8 mouse cellular contexts compared by ENCODE assay signal in the genomic region with DNA sequence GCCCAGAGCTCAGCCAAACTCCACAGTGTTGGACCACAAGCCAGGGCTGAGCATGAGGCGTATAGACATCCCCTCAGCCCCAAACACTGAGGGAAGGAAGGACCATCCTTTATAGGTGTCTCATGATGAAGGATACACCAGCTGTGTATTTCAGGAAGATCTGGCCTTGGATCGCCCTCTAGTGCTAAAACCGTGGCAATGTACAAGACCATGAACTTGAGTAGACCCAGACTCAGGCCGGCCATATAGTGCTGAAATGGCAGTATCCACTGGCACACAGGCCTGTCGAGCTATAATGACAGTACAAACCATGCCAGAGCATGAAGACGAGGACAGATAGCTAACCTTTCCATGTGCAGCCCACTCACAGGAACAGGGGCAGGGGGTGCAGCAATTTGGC. TPM values are rescaled to one million over a fixed set of nuclear protein-coding genes. Genes with fewer than 3 reads are reported as not detected.
DNase-seq lines count a peak whose midpoint lies in the region; ATAC-seq and TF ChIP-seq lines count a peak whose summit lies in the region.

No protein-coding gene starts in this region.

- no peak for TF ChIP-seq POLR2A in CH12.LX (IDR thresholded peaks at IDR 0.05; ENCODE audit: low read depth, low read length)

- H3K36me3 ChIP-seq in hindbrain, postnatal 0 days (ENCODE audit: insufficient read depth, low read length) = no peaks in the 10 kb centered on the region; the same call in 1 of the 2 replicates
- peaks cover 44% of the 10 kb centered on the region for H3K36me3 ChIP-seq in hindbrain, embryonic 10.5 days
- peaks cover 2 to 14% of the 10 kb centered on the region in 2 experiments for H3K36me3 ChIP-seq in CH12.LX (replicated peaks in 1 of 2; ENCODE audit: control insufficient read depth in 1 of 2, insufficient read depth in 1 of 2, low read length in 1 of 2)
- H3K36me3 ChIP-seq in liver, postnatal 0 days (replicated peaks; ENCODE audit: insufficient read depth, low read length) = no peaks in the 10 kb centered on the region; the same call in 1 of the 2 replicates
- H3K36me3 ChIP-seq in forebrain, embryonic 10.5 days (replicated peaks) = peaks cover 52% of the 10 kb centered on the region

- H3K27ac ChIP-seq in hindbrain, postnatal 0 days = no peak overlapping the region
- no peak overlapping the region for H3K27ac ChIP-seq in hindbrain, embryonic 10.5 days
- no peak overlapping the region for H3K27ac ChIP-seq in CH12.LX (ENCODE audit: insufficient read depth, low read depth)
- no peak overlapping the region for H3K27ac ChIP-seq in liver, postnatal 0 days (ENCODE audit: low read depth)
- H3K27ac ChIP-seq in forebrain, embryonic 10.5 days = no peak overlapping the region

- ATAC-seq in hindbrain, postnatal 0 days = no peak
- ATAC-seq in liver, postnatal 0 days = 0 out of 2 replicates have a peak, but pooled peaks have one; percentile 12

- peak; percentile 23; the same call in 1 of the 2 replicates for TF ChIP-seq CTCF in hindbrain, postnatal 0 days (IDR thresholded peaks at IDR 0.05; ENCODE audit: low read depth)
- TF ChIP-seq CTCF in CH12.LX (conservative IDR thresholded peaks at IDR 0.05 in 1 of 2, IDR thresholded peaks at IDR 0.05 in 1 of 2; ENCODE audit: low read depth in 2 of 2, low read length in 2 of 2) = peak; percentile 31 to 64; a peak in 3 of 4 replicates
- TF ChIP-seq CTCF in liver, postnatal 0 days (IDR thresholded peaks at IDR 0.05; ENCODE audit: low read depth) = peak; percentile 67

- WGBS in hindbrain, postnatal 0 days = 74% methylated on average over 6 of the region's 6 CpGs
- 82% methylated on average over 6 of the region's 6 CpGs for WGBS in hindbrain, embryonic 10.5 days
- WGBS in liver, postnatal 0 days (ENCODE audit: insufficient replicate concordance) = 49% methylated on average over 6 of the region's 6 CpGs
- 84% methylated on average over 6 of the region's 6 CpGs for WGBS in forebrain, embryonic 10.5 days

- no peak overlapping the region for H3K4me3 ChIP-seq in hindbrain, postnatal 0 days (ENCODE audit: low read length)
- no peak overlapping the region for H3K4me3 ChIP-seq in hindbrain, embryonic 10.5 days
- H3K4me3 ChIP-seq in CH12.LX (replicated peaks in 1 of 3; ENCODE audit: low read depth in 2 of 3, low read length in 2 of 3, poor library complexity in 1 of 3) = no peak overlapping the region
- no peak overlapping the region for H3K4me3 ChIP-seq in liver, postnatal 0 days (ENCODE audit: low read depth, low read length)
- H3K4me3 ChIP-seq in forebrain, embryonic 10.5 days = no peak overlapping the region

- no peak for DNase-seq in hindbrain, postnatal 0 days (ENCODE audit: low spot score)
- DNase-seq in hindbrain, embryonic 10.5 days (ENCODE audit: low spot score) = no peak
- peak; percentile 46 for DNase-seq in CH12.LX (ENCODE audit: extremely low read depth)
- DNase-seq in brain, adult 2 months (ENCODE audit: low read depth, low spot score) = peak; percentile 50
- DNase-seq in liver, postnatal 0 days = peak; percentile 23
- DNase-seq in right cerebral cortex, postnatal 25 days = no peak
- DNase-seq in forebrain, embryonic 10.5 days (ENCODE audit: extremely low spot score, low spot score) = no peak
- no peak for DNase-seq in heart, adult 9 months (ENCODE audit: low spot score in 2 of 2)

- H3K9me3 ChIP-seq in hindbrain, postnatal 0 days (ENCODE audit: low read length) = no peaks in the 10 kb centered on the region
- H3K9me3 ChIP-seq in hindbrain, embryonic 10.5 days = no peaks in the 10 kb centered on the region
- H3K9me3 ChIP-seq in CH12.LX (replicated peaks; ENCODE audit: low read length) = no peaks in the 10 kb centered on the region
- H3K9me3 ChIP-seq in liver, postnatal 0 days (ENCODE audit: low read length) = no peaks in the 10 kb centered on the region
- H3K9me3 ChIP-seq in forebrain, embryonic 10.5 days = no peaks in the 10 kb centered on the region

- in situ Hi-C loops in CH12.LX (cut with MboI; ENCODE audit: low pct_ligation_motif_present, low pct_unique_long_range_greater_than_20kb, low sequenced_read_pairs) = no loop called here

- TF ChIP-seq EP300 in CH12.LX (IDR thresholded peaks at IDR 0.05; ENCODE audit: low read length) = no peak
- TF ChIP-seq EP300 in liver, postnatal 0 days (IDR thresholded peaks at IDR 0.05; ENCODE audit: low read depth) = no peak

- H3K4me1 ChIP-seq in hindbrain, postnatal 0 days (ENCODE audit: insufficient read depth, low read length) = no peaks in the 10 kb centered on the region
- H3K4me1 ChIP-seq in hindbrain, embryonic 10.5 days (replicated peaks) = peaks cover 7% of the 10 kb centered on the region; the same call in 1 of the 2 replicates
- no peaks in the 10 kb centered on the region for H3K4me1 ChIP-seq in CH12.LX (ENCODE audit: control insufficient read depth in 1 of 2, insufficient read depth in 2 of 2)
- no peaks in the 10 kb centered on the region for H3K4me1 ChIP-seq in liver, postnatal 0 days (ENCODE audit: insufficient read depth)
- H3K4me1 ChIP-seq in forebrain, embryonic 10.5 days = peaks cover 14% of the 10 kb centered on the region

- peak; percentile 60 for TF ChIP-seq RAD21 in CH12.LX (IDR thresholded peaks at IDR 0.05; ENCODE audit: low read depth, low read length)

- dilution Hi-C loops in CH12.LX (cut with MboI; ENCODE audit: extremely low pct_ligation_motif_present, extremely low pct_unique_long_range_greater_than_20kb, low sequenced_read_pairs) = no loop called here

- H3K27me3 ChIP-seq in hindbrain, postnatal 0 days (ENCODE audit: insufficient read depth, low read length) = no peaks in the 10 kb centered on the region
- H3K27me3 ChIP-seq in hindbrain, embryonic 10.5 days (ENCODE audit: insufficient read depth, poor library complexity, severe bottlenecking) = no peaks in the 10 kb centered on the region
- no peaks in the 10 kb centered on the region for H3K27me3 ChIP-seq in CH12.LX (replicated peaks)
- no peaks in the 10 kb centered on the region for H3K27me3 ChIP-seq in liver, postnatal 0 days (ENCODE audit: insufficient read depth, low read length)
- H3K27me3 ChIP-seq in forebrain, embryonic 10.5 days (ENCODE audit: poor library complexity, severe bottlenecking) = no peaks in the 10 kb centered on the region

- no peak overlapping the region for H3K9ac ChIP-seq in hindbrain, postnatal 0 days (replicated peaks; ENCODE audit: low read length)
- H3K9ac ChIP-seq in CH12.LX (ENCODE audit: insufficient read depth, low read depth) = no peak overlapping the region
- no peak overlapping the region for H3K9ac ChIP-seq in liver, postnatal 0 days (replicated peaks)

- H3K79me2 ChIP-seq in CH12.LX (replicated peaks; ENCODE audit: control insufficient read depth, extremely low read depth, insufficient read depth, poor library complexity, severe bottlenecking) = no peaks in the 10 kb centered on the region

- no peak overlapping the region for H3K4me2 ChIP-seq in hindbrain, postnatal 0 days (ENCODE audit: low read depth, low read length)
- no peak overlapping the region for H3K4me2 ChIP-seq in CH12.LX (ENCODE audit: insufficient read depth, low read depth, poor library complexity, severe bottlenecking)
- H3K4me2 ChIP-seq in liver, postnatal 0 days (ENCODE audit: low read depth, low read length) = no peak overlapping the region

TF ChIP-seq in CH12.LX, 34 proteins besides CTCF, POLR2A, EP300 and RAD21:
- TF ChIP-seq ZMIZ1 (IDR thresholded peaks at IDR 0.05; ENCODE audit: low read depth, low read length) (no peak), MAFK (IDR thresholded peaks at IDR 0.05; ENCODE audit: insufficient replicate concordance, low read length) (no peak), ELF1 (IDR thresholded peaks at IDR 0.05; ENCODE audit: low read depth, low read length) (no peak), TCF12 (IDR thresholded peaks at IDR 0.05; ENCODE audit: low read depth, low read length) (no peak), CHD2 (IDR thresholded peaks at IDR 0.05; ENCODE audit: low read length) (no peak), SMC3 (IDR thresholded peaks at IDR 0.05; ENCODE audit: low read depth, low read length) (peak; percentile 57), CHD1 (IDR thresholded peaks at IDR 0.05; ENCODE audit: low read depth, low read length) (no peak), ETS1 (conservative IDR thresholded peaks at IDR 0.05; ENCODE audit: low read depth, low read length) (no peak)

RNA-seq across cellular contexts. Expression of a gene that starts 21.6 kb away (rescaled TPM):
- total RNA-seq in hindbrain, postnatal 0 days (2014; rRNA removed) = 33.2 and 43.7 TPM in 2 replicates
- polyA plus RNA-seq in hindbrain, postnatal 0 days (2015; fragmentation: Nextera tagmentation; extraction: Ambion mirVana) = 33.7 and 33.9 TPM in 2 replicates
- 24.7 and 29.9 TPM in 2 replicates for polyA plus RNA-seq in hindbrain, embryonic 10.5 days (2016; fragmentation: Nextera tagmentation; extraction: Ambion mirVana)
- total RNA-seq in CH12.LX (2012; rRNA removed) (6.3 and 7.5 TPM in 2 replicates), CH12.LX (2014; rRNA removed) (3.8 and 5.2 TPM in 2 replicates)
- polyA plus RNA-seq in CH12.LX (2012; ENCODE audit: insufficient read length, low read depth) = 4.8 and 6.0 TPM in 2 replicates
- polyA plus RNA-seq in liver, postnatal 0 days (2015; fragmentation: Nextera tagmentation; extraction: Ambion mirVana) = 4.6 and 4.8 TPM in 2 replicates
- polyA plus RNA-seq in forebrain, embryonic 10.5 days (2016; fragmentation: Nextera tagmentation; extraction: Ambion mirVana) = 28.7 and 28.8 TPM in 2 replicates

RNA-seq across cellular contexts. Expression of a gene that starts 43.4 kb away (rescaled TPM):
- 33.2 and 44.7 TPM in 2 replicates for total RNA-seq in hindbrain, postnatal 0 days (2014; rRNA removed)
- polyA plus RNA-seq in hindbrain, postnatal 0 days (2015; fragmentation: Nextera tagmentation; extraction: Ambion mirVana) = 26.3 and 30.2 TPM in 2 replicates
- polyA plus RNA-seq in hindbrain, embryonic 10.5 days (2016; fragmentation: Nextera tagmentation; extraction: Ambion mirVana) = 17.2 and 17.7 TPM in 2 replicates
- total RNA-seq in CH12.LX (2012; rRNA removed) (12.8 and 19.2 TPM in 2 replicates), CH12.LX (2014; rRNA removed) (23.5 TPM in 2 replicates)
- 15.8 and 20.9 TPM in 2 replicates for polyA plus RNA-seq in CH12.LX (2012; ENCODE audit: insufficient read length, low read depth)
- 10.9 and 14.1 TPM in 2 replicates for polyA plus RNA-seq in liver, postnatal 0 days (2015; fragmentation: Nextera tagmentation; extraction: Ambion mirVana)
- polyA plus RNA-seq in forebrain, embryonic 10.5 days (2016; fragmentation: Nextera tagmentation; extraction: Ambion mirVana) = 17.9 and 19.0 TPM in 2 replicates

RNA-seq across cellular contexts. Expression of a gene that starts 46.8 kb away (rescaled TPM):
- total RNA-seq in hindbrain, postnatal 0 days (2014; rRNA removed) = 2.7 and 4.4 TPM in 2 replicates
- polyA plus RNA-seq in hindbrain, postnatal 0 days (2015; fragmentation: Nextera tagmentation; extraction: Ambion mirVana) = 2.6 and 3.6 TPM in 2 replicates
- 1.2 and 1.4 TPM in 2 replicates for polyA plus RNA-seq in hindbrain, embryonic 10.5 days (2016; fragmentation: Nextera tagmentation; extraction: Ambion mirVana)
- total RNA-seq in CH12.LX (2012; rRNA removed) = 0.80 and 2.2 TPM in 2 replicates
- total RNA-seq in CH12.LX (2014; rRNA removed) = 0.92 and 1.4 TPM in 2 replicates
- 1.00 and 1.5 TPM in 2 replicates for polyA plus RNA-seq in CH12.LX (2012; ENCODE audit: insufficient read length, low read depth)
- 6.3 and 6.6 TPM in 2 replicates for polyA plus RNA-seq in liver, postnatal 0 days (2015; fragmentation: Nextera tagmentation; extraction: Ambion mirVana)
- 0.86 and 1.1 TPM in 2 replicates for polyA plus RNA-seq in forebrain, embryonic 10.5 days (2016; fragmentation: Nextera tagmentation; extraction: Ambion mirVana)

Comparison
In these comparisons a context has a peak if more than half of its experiments do, and no peak if none do; other contexts are left out.
1. DNase-seq: peak in CH12.LX (single experiment), brain, adult 2 months (single experiment) and liver, postnatal 0 days (single experiment); none in hindbrain, postnatal 0 days (single experiment), hindbrain, embryonic 10.5 days (single experiment), right cerebral cortex, postnatal 25 days (single experiment), forebrain, embryonic 10.5 days (single experiment) and heart, adult 9 months (0 of 2).
2. Peak in every context shown above with its lines, with median percentiles within 50 percentile points of each other: CTCF ChIP-seq.